Mouse (Mus musculus): Measurements from ENCODE around the gene Pdcd1lg2. TPM values are rescaled to one million over a fixed set of nuclear protein-coding genes. Genes with fewer than 3 reads are reported as not detected.

The Pdcd1lg2 gene
- polyA plus RNA-seq, 1 experiment, result not detected

GRCm38 (mm10) chr19:29430953-29431352, 20.2 kb downstream of the Pdcd1lg2 start:
- no peaks in the 10 kb centered on the region for H3K79me2 ChIP-seq (ENCODE audit: control insufficient read depth, insufficient read depth)
- H3K4me2 ChIP-seq (ENCODE audit: low read depth), result no peak overlapping the region
- no peak overlapping the region for H3ac ChIP-seq (ENCODE audit: control insufficient read depth, insufficient read length)
- no peak overlapping the region for H3K4me3 ChIP-seq
- H3K27me3 ChIP-seq (ENCODE audit: control insufficient read depth, insufficient read depth, insufficient read length), result peaks cover 29% of the 10 kb centered on the region
- no peak for TF ChIP-seq MYOG (IDR thresholded peaks at IDR 0.05; ENCODE audit: control insufficient read depth in 1 of 3, insufficient read depth in 1 of 3, insufficient read length in 2 of 3, low read depth in 2 of 3)
- TF ChIP-seq E2F4 (IDR thresholded peaks at IDR 0.05; ENCODE audit: insufficient read depth), result no peak
- TF ChIP-seq SRF (IDR thresholded peaks at IDR 0.05; ENCODE audit: control insufficient read depth, insufficient read length, low read depth), result no peak
- no peak for TF ChIP-seq TCF3 (IDR thresholded peaks at IDR 0.05; ENCODE audit: insufficient read length, low read depth)
- no peak for TF ChIP-seq CEBPB (IDR thresholded peaks at IDR 0.05; ENCODE audit: insufficient read depth, poor library complexity, severe bottlenecking)
- no peak for TF ChIP-seq TCF12 (IDR thresholded peaks at IDR 0.05; ENCODE audit: insufficient read depth, poor library complexity, severe bottlenecking)
- TF ChIP-seq POLR2A (IDR thresholded peaks at IDR 0.05; ENCODE audit: insufficient read length, low read depth), result no peak
- TF ChIP-seq POLR2AphosphoS2 (IDR thresholded peaks at IDR 0.05; ENCODE audit: insufficient read length, low read depth), result no peak
- no peak for TF ChIP-seq REST (IDR thresholded peaks at IDR 0.05; ENCODE audit: insufficient read depth, insufficient read length)
- TF ChIP-seq MYOD1 (IDR thresholded peaks at IDR 0.05; ENCODE audit: control insufficient read depth in 1 of 3, insufficient read length in 2 of 3, low read depth in 2 of 3), result no peak
- TF ChIP-seq USF1 (IDR thresholded peaks at IDR 0.05; ENCODE audit: low read depth), result no peak
- TF ChIP-seq MAX (IDR thresholded peaks at IDR 0.05; ENCODE audit: low read depth), result no peak
- no peaks in the 10 kb centered on the region for H3K36me3 ChIP-seq (ENCODE audit: control insufficient read depth, insufficient read depth)

GRCm38 (mm10) chr19:29436793-29437479, 26.2 kb downstream of the Pdcd1lg2 start:
- Histone ChIP-seq H3K4me2 (ENCODE audit: low read depth) (no peak overlapping the region), H3ac (ENCODE audit: control insufficient read depth, insufficient read length) (no peak overlapping the region), H3K79me2 (ENCODE audit: control insufficient read depth, insufficient read depth) (no peaks in the 10 kb centered on the region), H3K27me3 (ENCODE audit: control insufficient read depth, insufficient read depth, insufficient read length) (no peaks in the 10 kb centered on the region), H3K36me3 (ENCODE audit: control insufficient read depth, insufficient read depth) (no peaks in the 10 kb centered on the region), H3K4me3 (no peak overlapping the region)
- TF ChIP-seq TCF3 (IDR thresholded peaks at IDR 0.05; ENCODE audit: insufficient read length, low read depth) (no peak), USF1 (IDR thresholded peaks at IDR 0.05; ENCODE audit: low read depth) (no peak), CEBPB (IDR thresholded peaks at IDR 0.05; ENCODE audit: insufficient read depth, poor library complexity, severe bottlenecking) (no peak), TCF12 (IDR thresholded peaks at IDR 0.05; ENCODE audit: insufficient read depth, poor library complexity, severe bottlenecking) (no peak), POLR2AphosphoS2 (IDR thresholded peaks at IDR 0.05; ENCODE audit: insufficient read length, low read depth) (no peak), SRF (IDR thresholded peaks at IDR 0.05; ENCODE audit: control insufficient read depth, insufficient read length, low read depth) (no peak), POLR2A (IDR thresholded peaks at IDR 0.05; ENCODE audit: insufficient read length, low read depth) (no peak), MAX (IDR thresholded peaks at IDR 0.05; ENCODE audit: low read depth) (no peak), MYOD1 (IDR thresholded peaks at IDR 0.05; ENCODE audit: control insufficient read depth in 1 of 3, insufficient read length in 2 of 3, low read depth in 2 of 3) (no peak), REST (IDR thresholded peaks at IDR 0.05; ENCODE audit: insufficient read depth, insufficient read length) (no peak), E2F4 (IDR thresholded peaks at IDR 0.05; ENCODE audit: insufficient read depth) (no peak), MYOG (IDR thresholded peaks at IDR 0.05; ENCODE audit: control insufficient read depth in 1 of 3, insufficient read depth in 1 of 3, insufficient read length in 2 of 3, low read depth in 2 of 3) (no peak)

GRCm38 (mm10) chr19:29437849-29438248, 27.1 kb downstream of the Pdcd1lg2 start:
- Histone ChIP-seq H3K27me3 (ENCODE audit: control insufficient read depth, insufficient read depth, insufficient read length) (no peaks in the 10 kb centered on the region), H3K79me2 (ENCODE audit: control insufficient read depth, insufficient read depth) (no peaks in the 10 kb centered on the region), H3ac (ENCODE audit: control insufficient read depth, insufficient read length) (no peak overlapping the region), H3K36me3 (ENCODE audit: control insufficient read depth, insufficient read depth) (no peaks in the 10 kb centered on the region), H3K4me2 (ENCODE audit: low read depth) (no peak overlapping the region), H3K4me3 (no peak overlapping the region)
- TF ChIP-seq MYOD1 (IDR thresholded peaks at IDR 0.05; ENCODE audit: control insufficient read depth in 1 of 3, insufficient read length in 2 of 3, low read depth in 2 of 3), result no peak
- no peak for TF ChIP-seq MAX (IDR thresholded peaks at IDR 0.05; ENCODE audit: low read depth)
- no peak for TF ChIP-seq REST (IDR thresholded peaks at IDR 0.05; ENCODE audit: insufficient read depth, insufficient read length)
- no peak for TF ChIP-seq POLR2A (IDR thresholded peaks at IDR 0.05; ENCODE audit: insufficient read length, low read depth)
- TF ChIP-seq TCF12 (IDR thresholded peaks at IDR 0.05; ENCODE audit: insufficient read depth, poor library complexity, severe bottlenecking), result no peak
- no peak for TF ChIP-seq USF1 (IDR thresholded peaks at IDR 0.05; ENCODE audit: low read depth)
- no peak for TF ChIP-seq TCF3 (IDR thresholded peaks at IDR 0.05; ENCODE audit: insufficient read length, low read depth)
- no peak for TF ChIP-seq E2F4 (IDR thresholded peaks at IDR 0.05; ENCODE audit: insufficient read depth)
- no peak for TF ChIP-seq CEBPB (IDR thresholded peaks at IDR 0.05; ENCODE audit: insufficient read depth, poor library complexity, severe bottlenecking)
- no peak for TF ChIP-seq MYOG (IDR thresholded peaks at IDR 0.05; ENCODE audit: control insufficient read depth in 1 of 3, insufficient read depth in 1 of 3, insufficient read length in 2 of 3, low read depth in 2 of 3)
- no peak for TF ChIP-seq SRF (IDR thresholded peaks at IDR 0.05; ENCODE audit: control insufficient read depth, insufficient read length, low read depth)
- TF ChIP-seq POLR2AphosphoS2 (IDR thresholded peaks at IDR 0.05; ENCODE audit: insufficient read length, low read depth), result no peak

GRCm38 (mm10) chr19:29439242-29439641, 28.5 kb downstream of the Pdcd1lg2 start:
- no peaks in the 10 kb centered on the region for H3K27me3 ChIP-seq (ENCODE audit: control insufficient read depth, insufficient read depth, insufficient read length)
- H3K4me3 ChIP-seq, result no peak overlapping the region
- H3K36me3 ChIP-seq (ENCODE audit: control insufficient read depth, insufficient read depth), result no peaks in the 10 kb centered on the region
- TF ChIP-seq TCF3 (IDR thresholded peaks at IDR 0.05; ENCODE audit: insufficient read length, low read depth), result no peak
- TF ChIP-seq TCF12 (IDR thresholded peaks at IDR 0.05; ENCODE audit: insufficient read depth, poor library complexity, severe bottlenecking), result no peak
- no peak for TF ChIP-seq REST (IDR thresholded peaks at IDR 0.05; ENCODE audit: insufficient read depth, insufficient read length)
- TF ChIP-seq CEBPB (IDR thresholded peaks at IDR 0.05; ENCODE audit: insufficient read depth, poor library complexity, severe bottlenecking), result no peak
- no peak for TF ChIP-seq POLR2AphosphoS2 (IDR thresholded peaks at IDR 0.05; ENCODE audit: insufficient read length, low read depth)
- TF ChIP-seq MYOD1 (IDR thresholded peaks at IDR 0.05; ENCODE audit: control insufficient read depth in 1 of 3, insufficient read length in 2 of 3, low read depth in 2 of 3), result no peak
- TF ChIP-seq POLR2A (IDR thresholded peaks at IDR 0.05; ENCODE audit: insufficient read length, low read depth), result no peak
- no peak for TF ChIP-seq USF1 (IDR thresholded peaks at IDR 0.05; ENCODE audit: low read depth)
- no peak for TF ChIP-seq MYOG (IDR thresholded peaks at IDR 0.05; ENCODE audit: control insufficient read depth in 1 of 3, insufficient read depth in 1 of 3, insufficient read length in 2 of 3, low read depth in 2 of 3)
- no peak for TF ChIP-seq SRF (IDR thresholded peaks at IDR 0.05; ENCODE audit: control insufficient read depth, insufficient read length, low read depth)
- no peak overlapping the region for H3K4me2 ChIP-seq (ENCODE audit: low read depth)
- H3ac ChIP-seq (ENCODE audit: control insufficient read depth, insufficient read length), result no peak overlapping the region
- H3K79me2 ChIP-seq (ENCODE audit: control insufficient read depth, insufficient read depth), result no peaks in the 10 kb centered on the region
